Mouse (Mus musculus): ENCODE data around the gene Wdr76. TPM values are rescaled to one million over a fixed set of nuclear protein-coding genes. Genes with fewer than 3 reads are reported as not detected.

Gene Wdr76
- total RNA-seq, 2 experiments from 2014 or later: 5.4 to 5.8 TPM

Other genes starting within 250 kb of the Wdr76 start
- 10 to 100 TPM; 46.4 to 58.2 TPM for gene Trp53bp1, start 235.3 kb upstream of the Wdr76 start, total RNA-seq (2021)
- 10 to 100 TPM; 17.5 to 17.7 TPM for gene Map1a, start 217.1 kb upstream of the Wdr76 start, total RNA-seq (2021)
- 10 to 100 TPM; 16.8 to 18.5 TPM for gene Ppip5k1, start 151.3 kb upstream of the Wdr76 start, total RNA-seq (2021)
- gene Ckmt1, start 149.0 kb upstream of the Wdr76 start, total RNA-seq (2021): under 1 TPM in 1 of 2 experiments, not detected in 1; 0.80 TPM
- not detected for gene Strc, start 119.6 kb upstream of the Wdr76 start, total RNA-seq (2021)
- gene Pdia3, start 92.9 kb upstream of the Wdr76 start, total RNA-seq (2021): 100 to 1,000 TPM; 197 to 210 TPM
- 1 to 10 TPM; 3.1 to 4.0 TPM for gene Catsper2, start 92.9 kb upstream of the Wdr76 start, total RNA-seq (2021)
- gene Ell3, start 62.4 kb upstream of the Wdr76 start, total RNA-seq (2021): under 1 TPM in 1 of 2 experiments, not detected in 1; 0.16 TPM
- 100 to 1,000 TPM; 381 to 422 TPM for gene Serf2, start 57.5 kb upstream of the Wdr76 start, total RNA-seq (2021)
- gene Hypk, start 53.4 kb upstream of the Wdr76 start, total RNA-seq (2021): 10 to 100 TPM; 31.9 to 40.1 TPM
- under 1 TPM; 0.20 to 0.26 TPM for gene Serinc4, start 49.9 kb upstream of the Wdr76 start, total RNA-seq (2021)
- gene Mfap1b, start 32.7 kb upstream of the Wdr76 start, total RNA-seq (2021): 10 to 100 TPM; 28.6 to 31.4 TPM
- 10 to 100 TPM; 23.4 to 28.6 TPM for gene Mfap1a, start 58 bp upstream of the Wdr76 start, total RNA-seq (2021)

Data from gastrocnemius, postnatal 4 days (tissue).